Mouse (Mus musculus) spleen, postnatal 4 days (tissue): Measurements from ENCODE around the gene Gm4871.
"Not testable (repeated sequence)": the region's sequence is repeated elsewhere in the genome, so short reads cannot be mapped to it uniquely, and the experiment has no call there.

Experiments
- DNase-seq, 2 experiments: peaks; one replicate each; pipeline ENCODE4 v3.0.0; 2022; ENCODE audit warnings: low spot score in 2 of 2

Gm4871 gene

GRCm38 (mm10) chr5:145032391-145032790, at the start of gene Gm4871:
Gm4871 (minus strand) TSS chr5:145032754.
- not testable (repeated sequence) for DNase-seq

GRCm38 (mm10) chr5:145081866-145082613, 49.5 kb upstream of the Gm4871 start:
- no peak for DNase-seq

- no peak for DNase-seq
These were observed 42.5 kb upstream of the Gm4871 start for GRCm38 (mm10) chr5:145075081-145075480.

- no peak for DNase-seq
These were observed 38.8 kb upstream of the Gm4871 start for GRCm38 (mm10) chr5:145071342-145071741.

- peak; percentile 57 to 86 for DNase-seq
These were observed 37.2 kb upstream of the Gm4871 start for GRCm38 (mm10) chr5:145069707-145070106.

GRCm38 (mm10) chr5:145068863-145069262, 36.3 kb upstream of the Gm4871 start:
- DNase-seq: no peak

- DNase-seq: no peak
These were observed 32.3 kb upstream of the Gm4871 start for GRCm38 (mm10) chr5:145064765-145065340.

GRCm38 (mm10) chr5:145059524-145059923, 27.0 kb upstream of the Gm4871 start:
- no peak for DNase-seq

GRCm38 (mm10) chr5:145058722-145059121, 26.2 kb upstream of the Gm4871 start:
- no peak for DNase-seq

GRCm38 (mm10) chr5:145057907-145058306, 25.4 kb upstream of the Gm4871 start:
- DNase-seq: no peak

- not testable (repeated sequence) for DNase-seq
These were observed 21.6 kb upstream of the Gm4871 start for GRCm38 (mm10) chr5:145054187-145054586.

- DNase-seq: not testable (repeated sequence)
These were observed 10.1 kb upstream of the Gm4871 start, which contains the start of gene 1700018F24Rik for GRCm38 (mm10) chr5:145042690-145043089. 1700018F24Rik (plus strand) TSS chr5:145042990.

- DNase-seq: peak in 1 of 2 experiments; percentile 16
These were observed 9.1 kb upstream of the Gm4871 start for GRCm38 (mm10) chr5:145041628-145042027.

GRCm38 (mm10) chr5:145030476-145030875, 2.1 kb downstream of the Gm4871 start:
- not testable (repeated sequence) for DNase-seq

GRCm38 (mm10) chr5:145020712-145021111, 11.8 kb downstream of the Gm4871 start:
- DNase-seq: not testable (repeated sequence)

GRCm38 (mm10) chr5:145020254-145020653, 12.3 kb downstream of the Gm4871 start:
- DNase-seq: not testable (repeated sequence)

- not testable (repeated sequence) for DNase-seq
These were observed 15.8 kb downstream of the Gm4871 start for GRCm38 (mm10) chr5:145016761-145017160.

- no peak for DNase-seq
These were observed 18.3 kb downstream of the Gm4871 start for GRCm38 (mm10) chr5:145014278-145014677.

- no peak for DNase-seq
These were observed 23.5 kb downstream of the Gm4871 start for GRCm38 (mm10) chr5:145008878-145009659.

- no peak for DNase-seq
These were observed 27.0 kb downstream of the Gm4871 start for GRCm38 (mm10) chr5:145005596-145005995.

GRCm38 (mm10) chr5:145004495-145004894, 28.1 kb downstream of the Gm4871 start:
- DNase-seq: no peak

GRCm38 (mm10) chr5:145003362-145003761, 29.2 kb downstream of the Gm4871 start:
- no peak for DNase-seq
